Mouse (Mus musculus): ENCODE data around the gene Scaf4. TPM values are rescaled to one million over a fixed set of nuclear protein-coding genes. Genes with fewer than 3 reads are reported as not detected.

The Scaf4 gene
- polyA plus RNA-seq, 1 experiment from 2014 or later: 38.8 TPM

DNA sequence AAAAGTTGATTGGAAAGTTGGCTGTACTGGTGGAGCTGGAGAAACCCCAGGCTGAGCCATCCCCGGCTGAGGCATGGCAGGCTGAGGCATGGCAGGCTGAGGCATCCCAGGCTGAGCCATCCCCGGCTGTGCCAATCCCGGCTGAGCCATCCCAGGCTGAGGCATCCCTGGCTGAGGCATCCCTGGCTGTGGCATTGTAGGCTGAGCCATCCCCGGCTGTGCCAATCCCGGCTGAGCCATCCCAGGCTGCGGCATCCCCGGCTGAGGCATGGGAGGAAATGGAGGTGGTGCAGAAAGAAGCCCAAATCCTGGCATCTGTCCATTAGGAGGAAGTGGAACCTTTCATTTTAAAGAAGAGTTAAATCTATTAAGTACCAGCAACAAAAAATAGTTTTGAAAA is 34.2 kb downstream of the Scaf4 start:
- H3K4me1 ChIP-seq: no peaks in the 10 kb centered on the region
- no peaks in the 10 kb centered on the region for H3K9me3 ChIP-seq (replicated peaks)
- DNase-seq (ENCODE audit: low spot score): no peak
- H3K27ac ChIP-seq: no peak overlapping the region
- H3K36me3 ChIP-seq: peaks cover 98% of the 10 kb centered on the region
- H3K27me3 ChIP-seq (ENCODE audit: low read depth, poor library complexity, severe bottlenecking): no peaks in the 10 kb centered on the region
- H3K4me3 ChIP-seq: no peak overlapping the region
- WGBS: 93% methylated on average over 7 of the region's 7 CpGs

DNA sequence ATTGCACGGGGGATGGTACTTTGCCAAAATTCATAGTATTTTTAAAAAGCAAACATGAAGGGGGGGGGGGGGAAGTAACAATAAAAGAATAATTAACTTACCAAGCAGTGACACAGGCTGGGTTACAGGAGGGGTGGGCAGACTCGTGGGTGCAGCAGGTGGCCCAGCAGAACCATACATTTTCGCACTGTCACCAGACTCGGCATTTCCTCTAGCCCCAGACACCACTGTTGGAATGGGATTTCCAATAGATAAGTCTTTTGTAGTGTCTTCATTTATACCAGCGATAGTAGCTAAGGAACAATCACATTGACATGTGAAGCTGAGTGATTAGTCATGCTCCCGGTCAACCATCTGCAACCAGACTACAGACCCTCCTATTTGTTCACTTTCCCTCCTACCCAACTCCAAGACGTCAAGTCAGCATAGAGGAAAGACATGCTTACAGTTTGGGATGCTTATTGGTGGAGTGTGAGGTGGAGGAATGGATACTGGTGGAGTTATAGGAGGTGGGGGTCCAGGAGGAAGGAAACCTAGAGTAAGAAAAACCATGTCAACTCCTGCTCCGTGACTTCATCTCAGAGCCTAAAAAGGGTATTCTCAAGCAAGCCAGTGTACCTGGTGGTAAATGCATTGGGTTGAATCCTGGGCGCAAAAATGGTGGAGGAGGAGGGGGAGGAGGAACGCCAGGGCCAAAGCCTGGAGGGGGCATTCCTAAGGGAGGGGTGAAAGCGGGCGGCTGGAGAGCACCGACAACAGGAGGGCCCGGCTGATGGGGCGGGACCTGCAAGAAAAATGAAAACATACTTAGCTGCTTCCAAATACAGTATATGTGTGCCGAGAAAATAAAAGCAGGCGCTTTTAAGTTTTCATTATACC is 41.6 kb downstream of the Scaf4 start:
- H3K36me3 ChIP-seq: peaks cover 96% of the 10 kb centered on the region
- no peak for DNase-seq (ENCODE audit: low spot score)
- 89% methylated on average over 17 of the region's 17 CpGs for WGBS
- H3K27me3 ChIP-seq (ENCODE audit: low read depth, poor library complexity, severe bottlenecking): no peaks in the 10 kb centered on the region
- H3K27ac ChIP-seq: no peak overlapping the region
- no peak overlapping the region for H3K4me3 ChIP-seq
- no peaks in the 10 kb centered on the region for H3K9me3 ChIP-seq (replicated peaks)
- H3K4me1 ChIP-seq: no peaks in the 10 kb centered on the region

DNA sequence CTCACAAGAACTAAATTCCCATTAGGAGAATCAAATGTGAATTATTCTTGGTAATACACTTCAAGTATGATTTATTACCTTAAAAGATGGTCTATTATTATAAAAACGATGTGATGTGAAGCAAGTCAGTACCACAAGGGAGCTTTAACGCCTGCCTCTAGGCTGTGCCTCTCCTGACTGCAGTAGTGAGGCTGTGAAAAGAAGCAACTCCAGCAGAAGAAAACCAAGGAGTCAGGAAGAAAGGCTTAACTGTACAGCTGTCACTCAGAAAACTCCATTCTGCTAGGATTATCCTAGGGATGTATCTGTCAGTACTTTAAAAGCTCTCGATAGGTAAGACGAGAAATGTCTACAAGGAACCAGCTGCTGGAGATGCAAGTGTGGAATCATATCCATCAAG is 42.4 kb downstream of the Scaf4 start:
- no peaks in the 10 kb centered on the region for H3K4me1 ChIP-seq
- no peaks in the 10 kb centered on the region for H3K9me3 ChIP-seq (replicated peaks)
- H3K27ac ChIP-seq: no peak overlapping the region
- 93% methylated on average over 4 of the region's 4 CpGs for WGBS
- H3K4me3 ChIP-seq: no peak overlapping the region
- no peak for DNase-seq (ENCODE audit: low spot score)
- H3K27me3 ChIP-seq (ENCODE audit: low read depth, poor library complexity, severe bottlenecking): no peaks in the 10 kb centered on the region
- H3K36me3 ChIP-seq: peaks cover 92% of the 10 kb centered on the region

DNA sequence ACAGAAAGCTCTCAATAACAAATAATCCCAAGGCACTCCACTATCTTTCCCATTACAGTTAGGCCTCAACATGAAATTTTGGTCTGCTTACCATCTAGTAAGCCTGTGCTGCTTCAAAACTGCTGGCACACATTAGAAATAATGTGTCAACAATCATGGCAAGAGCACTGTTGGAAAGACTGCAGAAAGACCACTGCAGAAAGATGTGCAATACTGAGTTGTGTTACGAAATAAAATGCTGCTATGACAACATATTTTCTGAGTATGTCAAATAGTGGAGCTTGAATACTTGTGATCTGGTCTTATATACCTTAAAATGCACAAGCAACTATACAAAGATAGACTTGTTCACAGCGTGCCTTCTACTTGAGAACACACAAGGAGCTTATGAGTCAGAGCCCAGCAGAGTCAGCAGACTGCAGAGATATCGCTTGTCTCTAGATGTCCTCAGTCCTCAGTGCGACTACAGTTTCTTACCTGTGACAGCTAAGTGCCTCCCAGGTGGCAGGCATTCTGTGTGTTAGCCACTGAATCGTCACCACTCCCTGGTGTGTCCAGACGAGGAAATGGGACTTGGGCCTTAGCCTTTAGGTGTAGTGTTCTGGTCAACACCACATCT is 45.1 kb downstream of the Scaf4 start:
- Histone ChIP-seq H3K27ac (no peak overlapping the region), H3K4me3 (no peak overlapping the region), H3K36me3 (peaks cover 83% of the 10 kb centered on the region), H3K4me1 (no peaks in the 10 kb centered on the region), H3K27me3 (ENCODE audit: low read depth, poor library complexity, severe bottlenecking) (no peaks in the 10 kb centered on the region), H3K9me3 (replicated peaks) (no peaks in the 10 kb centered on the region)
- WGBS: 90% methylated on average over 6 of the region's 6 CpGs
- DNase-seq (ENCODE audit: low spot score): no peak

DNA sequence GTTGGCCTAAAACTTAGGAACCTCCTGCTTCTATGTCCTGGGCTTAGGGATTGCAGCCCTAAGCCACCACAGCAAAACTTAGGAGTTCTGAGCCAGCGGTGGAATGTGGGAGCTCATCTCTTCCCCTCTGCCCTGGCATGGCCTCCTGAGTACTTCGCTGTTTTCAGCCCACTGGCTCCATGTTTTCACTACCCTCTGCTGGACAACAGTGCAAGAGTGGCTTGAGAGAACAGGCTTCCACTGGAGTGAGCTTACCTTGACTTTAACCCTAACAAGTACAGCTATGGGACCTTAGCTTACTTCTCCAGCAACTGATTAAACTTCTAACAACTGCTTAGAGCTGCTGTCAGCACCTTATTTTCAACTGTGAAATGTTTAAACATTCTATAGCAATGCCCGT is 49.1 kb downstream of the Scaf4 start:
- WGBS: 95% methylated on average over 3 of the region's 3 CpGs
- Histone ChIP-seq H3K36me3 (peaks cover 62% of the 10 kb centered on the region), H3K4me1 (no peaks in the 10 kb centered on the region)

DNA sequence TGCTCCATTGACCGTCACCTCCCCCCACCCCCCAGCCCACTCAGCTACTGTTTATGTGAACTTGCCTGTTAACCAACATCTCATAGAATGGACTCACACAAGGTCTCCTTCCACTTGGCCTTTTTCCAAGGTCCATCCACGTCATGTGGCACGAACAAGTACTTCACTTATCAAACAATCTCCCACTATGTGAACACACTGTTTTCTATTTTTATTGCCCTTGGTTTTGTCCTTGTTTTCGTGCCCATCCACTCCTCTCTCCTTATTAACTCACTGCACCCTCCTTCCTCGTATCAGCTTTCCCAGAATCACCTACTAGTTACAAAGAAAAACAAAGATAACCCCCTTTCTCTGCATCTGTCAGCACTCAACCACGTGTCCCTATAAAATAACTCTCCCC is 49.7 kb downstream of the Scaf4 start:
- no peak overlapping the region for H3K4me3 ChIP-seq
- H3K9me3 ChIP-seq (replicated peaks): no peaks in the 10 kb centered on the region
- DNase-seq (ENCODE audit: low spot score): no peak
- no peaks in the 10 kb centered on the region for H3K27me3 ChIP-seq (ENCODE audit: low read depth, poor library complexity, severe bottlenecking)
- no peaks in the 10 kb centered on the region for H3K4me1 ChIP-seq
- no peak overlapping the region for H3K27ac ChIP-seq
- H3K36me3 ChIP-seq: peaks cover 62% of the 10 kb centered on the region
- 90% methylated on average over 6 of the region's 6 CpGs for WGBS

More for the DNA sequence above, 49.1 kb downstream of the Scaf4 start:
- Histone ChIP-seq H3K27me3 (ENCODE audit: low read depth, poor library complexity, severe bottlenecking) (no peaks in the 10 kb centered on the region), H3K27ac (no peak overlapping the region), H3K9me3 (replicated peaks) (no peaks in the 10 kb centered on the region), H3K4me3 (no peak overlapping the region)
- no peak for DNase-seq (ENCODE audit: low spot score)

DNA sequence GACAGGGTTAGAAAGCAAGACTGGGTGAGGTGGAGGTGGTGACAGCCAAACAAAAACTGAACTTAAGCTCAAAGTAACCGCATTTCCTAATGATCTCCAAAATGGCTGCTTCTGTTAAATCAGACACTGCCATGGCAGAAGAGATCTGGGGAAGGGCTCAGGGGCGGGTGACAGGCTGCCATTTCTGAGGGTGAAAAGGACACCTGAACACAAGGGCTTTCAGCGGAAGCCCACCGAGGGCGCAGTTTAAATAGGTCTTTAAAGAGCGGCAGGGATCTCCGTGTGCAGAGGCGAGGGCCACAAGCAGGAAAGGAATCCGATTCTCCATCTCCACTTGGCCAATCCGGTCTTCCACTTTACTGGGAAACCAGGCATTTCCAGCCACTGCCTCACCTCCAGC is 50.6 kb downstream of the Scaf4 start:
- Histone ChIP-seq H3K27ac (no peak overlapping the region), H3K36me3 (peaks cover 62% of the 10 kb centered on the region), H3K27me3 (ENCODE audit: low read depth, poor library complexity, severe bottlenecking) (no peaks in the 10 kb centered on the region), H3K9me3 (replicated peaks) (no peaks in the 10 kb centered on the region), H3K4me3 (no peak overlapping the region), H3K4me1 (no peaks in the 10 kb centered on the region)
- WGBS: 93% methylated on average over 10 of the region's 10 CpGs
- DNase-seq (ENCODE audit: low spot score): no peak

DNA sequence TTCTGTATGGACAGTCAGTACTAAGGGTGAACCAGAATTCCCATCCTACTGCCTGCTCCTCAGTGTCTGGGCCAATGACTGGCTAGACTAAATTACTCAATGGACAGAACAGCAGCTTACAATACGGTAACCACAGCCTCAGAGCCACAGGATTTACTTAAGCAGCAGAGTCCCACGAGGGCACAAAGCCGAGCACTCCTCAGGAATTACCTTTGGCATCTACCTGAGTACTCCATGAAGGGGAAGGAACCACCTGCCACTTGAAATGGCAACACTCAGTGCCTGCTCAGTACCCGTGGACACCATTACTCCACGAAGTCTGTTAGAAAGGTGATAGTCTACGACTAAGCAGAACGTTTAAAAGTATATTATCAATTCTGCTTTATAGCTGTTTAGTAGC is 53.0 kb downstream of the Scaf4 start:
- Histone ChIP-seq H3K9me3 (replicated peaks) (no peaks in the 10 kb centered on the region), H3K4me1 (no peaks in the 10 kb centered on the region), H3K36me3 (peaks cover 70% of the 10 kb centered on the region), H3K27me3 (ENCODE audit: low read depth, poor library complexity, severe bottlenecking) (no peaks in the 10 kb centered on the region), H3K4me3 (no peak overlapping the region), H3K27ac (no peak overlapping the region)
- no peak for DNase-seq (ENCODE audit: low spot score)
- 92% methylated on average over 7 of the region's 7 CpGs for WGBS

DNA sequence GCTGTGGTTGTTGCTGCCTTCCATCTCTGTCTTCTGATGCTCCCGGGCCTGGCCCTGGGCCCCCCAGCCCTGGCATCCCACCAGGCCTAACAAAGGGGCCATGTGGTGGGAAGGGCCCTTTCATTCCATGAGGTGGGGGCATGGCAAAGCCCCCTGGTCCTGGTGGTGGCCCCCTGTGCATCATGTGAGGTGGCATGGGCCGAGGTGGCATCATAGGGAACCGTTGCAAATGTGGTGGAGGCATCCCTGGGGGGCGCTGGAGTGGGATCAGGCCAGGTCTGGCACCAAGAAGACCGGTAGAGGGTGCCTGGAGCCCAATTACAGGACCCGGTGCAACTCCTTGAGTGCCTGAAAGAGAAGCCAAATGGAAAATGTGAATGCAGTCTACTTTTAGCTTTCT is 54.4 kb downstream of the Scaf4 start:
- DNase-seq (ENCODE audit: low spot score): no peak
- H3K36me3 ChIP-seq: peaks cover 72% of the 10 kb centered on the region
- H3K4me3 ChIP-seq: no peak overlapping the region
- WGBS: 82% methylated on average over 6 of the region's 6 CpGs
- no peaks in the 10 kb centered on the region for H3K9me3 ChIP-seq (replicated peaks)
- no peaks in the 10 kb centered on the region for H3K4me1 ChIP-seq
- H3K27me3 ChIP-seq (ENCODE audit: low read depth, poor library complexity, severe bottlenecking): no peaks in the 10 kb centered on the region
- no peak overlapping the region for H3K27ac ChIP-seq

DNA sequence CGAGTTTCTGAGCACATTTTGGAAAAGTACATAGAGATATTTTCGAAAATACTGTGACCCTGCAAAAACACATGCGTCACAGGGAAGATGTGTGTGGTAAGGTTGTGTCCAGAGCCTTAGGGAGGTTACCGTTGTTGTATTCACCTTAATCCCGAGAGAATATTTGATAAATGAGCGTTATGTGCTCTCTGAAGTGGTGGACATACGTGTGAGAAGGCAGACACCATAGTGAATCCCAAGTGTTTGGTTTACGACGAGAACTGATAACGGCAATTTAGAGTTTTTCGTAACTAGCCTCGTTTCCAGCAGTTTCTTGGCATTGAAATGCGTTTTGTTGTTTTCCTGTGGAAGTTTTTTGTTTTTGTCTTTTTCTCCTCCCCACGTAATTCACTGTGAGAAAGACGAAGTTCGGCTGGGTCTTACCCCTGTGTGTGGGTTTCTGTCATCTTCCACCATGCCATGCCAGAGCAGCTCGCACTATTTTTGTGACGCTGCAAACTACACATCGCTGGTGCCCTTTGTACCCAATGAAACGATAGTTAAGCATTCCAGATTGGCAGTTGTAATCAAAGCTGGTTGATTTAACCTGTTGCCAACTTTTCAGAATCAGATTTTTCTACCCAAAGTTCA is 62.7 kb downstream of the Scaf4 start:
- 14% methylated on average over 20 of the region's 20 CpGs for WGBS
- Histone ChIP-seq H3K27me3 (ENCODE audit: low read depth, poor library complexity, severe bottlenecking) (no peaks in the 10 kb centered on the region), H3K36me3 (peaks cover 40% of the 10 kb centered on the region), H3K9me3 (replicated peaks) (no peaks in the 10 kb centered on the region), H3K4me3 (peak overlapping the region; percentile 98), H3K4me1 (peaks cover 24% of the 10 kb centered on the region), H3K27ac (peak overlapping the region; percentile 96)
- DNase-seq (ENCODE audit: low spot score): no peak

DNA sequence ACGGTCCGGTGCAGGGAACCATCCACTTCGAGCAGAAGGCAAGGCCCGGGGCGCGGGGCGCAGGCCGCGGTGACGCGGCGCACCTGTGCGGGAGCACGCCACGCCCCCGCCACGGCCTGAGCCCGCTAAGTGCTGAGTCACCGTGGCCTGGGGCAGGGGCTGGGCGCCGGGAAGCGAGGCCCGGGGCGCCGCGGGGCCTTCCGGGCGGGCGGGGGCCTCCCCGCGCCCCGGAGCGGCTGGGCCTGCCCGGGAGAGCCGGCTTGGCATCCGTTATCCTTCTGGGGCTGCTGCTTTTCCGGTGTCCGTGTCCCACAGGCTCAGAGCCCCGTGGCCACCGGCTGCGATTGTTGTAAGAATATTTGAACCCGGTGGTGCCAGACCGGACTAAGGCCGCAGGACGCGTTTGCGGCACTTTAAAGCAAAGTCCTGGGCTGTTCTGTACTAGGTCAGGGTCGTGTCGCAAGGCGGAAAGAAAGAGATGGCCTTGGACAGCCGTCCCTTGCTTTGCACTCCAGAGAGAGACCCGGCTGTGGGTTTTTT is 63.3 kb downstream of the Scaf4 start:
- H3K4me1 ChIP-seq: peaks cover 24% of the 10 kb centered on the region
- H3K27ac ChIP-seq: peak overlapping the region; percentile 96
- H3K36me3 ChIP-seq: peaks cover 34% of the 10 kb centered on the region
- no peaks in the 10 kb centered on the region for H3K27me3 ChIP-seq (ENCODE audit: low read depth, poor library complexity, severe bottlenecking)
- peak overlapping the region; percentile 98 for H3K4me3 ChIP-seq
- no peaks in the 10 kb centered on the region for H3K9me3 ChIP-seq (replicated peaks)
- DNase-seq (ENCODE audit: low spot score): no peak
- WGBS: 0% methylated on average over 52 of the region's 52 CpGs

DNA sequence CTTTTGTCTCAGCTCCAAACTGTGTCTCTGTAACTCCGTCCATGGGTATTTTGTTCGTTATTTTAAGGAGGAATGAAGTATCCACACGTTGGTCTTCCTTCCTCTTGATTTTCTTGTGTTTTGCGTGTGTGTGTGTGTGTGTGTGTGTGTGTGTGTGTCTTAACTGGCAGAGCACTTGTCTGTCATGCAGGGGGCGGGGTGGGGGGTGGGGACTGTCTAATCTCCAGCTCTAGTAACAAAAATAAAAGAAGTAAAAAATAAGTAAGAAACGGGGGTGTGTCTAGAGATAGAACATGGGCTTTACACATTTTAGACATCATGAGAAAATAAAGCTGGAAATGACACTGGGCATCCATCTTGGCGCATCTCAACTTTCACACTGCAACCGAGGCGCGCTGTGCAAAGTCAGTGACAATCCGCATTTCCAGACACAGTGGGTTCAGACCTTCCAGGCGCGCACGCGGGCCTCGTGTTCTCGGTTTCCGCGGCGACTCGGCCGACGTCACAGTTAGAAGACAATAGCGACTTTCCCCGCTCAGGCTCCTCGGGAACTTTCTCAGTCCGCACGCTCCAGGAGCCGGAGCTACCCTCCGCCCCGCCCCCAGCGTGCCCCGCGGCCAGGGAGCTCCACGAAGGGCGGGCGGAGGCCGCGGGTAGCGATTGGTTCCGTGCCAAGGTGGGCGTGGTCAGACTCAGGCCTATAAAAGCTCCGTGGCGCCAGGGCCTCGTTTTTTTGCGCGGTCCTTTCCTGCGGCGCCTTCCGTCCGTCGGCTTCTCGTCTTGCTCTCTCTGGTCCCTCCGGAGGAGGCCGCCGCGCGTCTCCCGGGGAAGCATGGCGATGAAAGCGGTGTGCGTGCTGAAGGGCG is 64.0 kb downstream of the Scaf4 start, which contains the start of gene Sod1:
Gene Sod1, plus strand, starts transcription at position 729 of the 866 bp plus-strand sequence.
- 2% methylated on average over 63 of the region's 63 CpGs for WGBS

More for the DNA sequence above, 64.0 kb downstream of the Scaf4 start, which contains the start of gene Sod1:
- H3K27me3 ChIP-seq (ENCODE audit: low read depth, poor library complexity, severe bottlenecking): no peaks in the 10 kb centered on the region
- H3K4me3 ChIP-seq: peak within 1 kb of the TSS; percentile 98
- DNase-seq (ENCODE audit: low spot score): peak; percentile 98
- H3K27ac ChIP-seq: peak within 1 kb of the TSS; percentile 96
- H3K9me3 ChIP-seq (replicated peaks): no peaks in the 10 kb centered on the region
- peaks cover 24% of the 10 kb centered on the region for H3K4me1 ChIP-seq
- H3K36me3 ChIP-seq: peaks cover 27% of the 10 kb centered on the region
